Mouse (Mus musculus): ENCODE results near the gene D16Ertd472e. TPM values are rescaled to one million over a fixed set of nuclear protein-coding genes. Genes with fewer than 3 reads are reported as not detected.
A peak's percentile ranks its signal among the peaks of the same experiment; 100 is the strongest.

The D16Ertd472e gene
- 41.7 and 43.2 TPM in 2 replicates for polyA plus RNA-seq (2012; rRNA removed)

GRCm38 (mm10) chr16:78576478-78577084 lies at the start of gene D16Ertd472e:
TSS of gene D16Ertd472e (minus strand) at chr16:78576708.
- H3K27ac ChIP-seq (ENCODE audit: control insufficient read depth, insufficient read depth, low read depth, low read length): peak within 1 kb of the TSS; percentile 50; the same call in 1 of the 2 replicates

GRCm38 (mm10) chr16:78622755-78623154 lies 46.2 kb upstream of the D16Ertd472e start:
- H3K27me3 ChIP-seq (ENCODE audit: control insufficient read depth, insufficient read depth, low read length): no peaks in the 10 kb centered on the region
- TF ChIP-seq CTCF (IDR thresholded peaks at IDR 0.05; ENCODE audit: control insufficient read depth, insufficient read depth, insufficient replicate concordance, low read depth, low read length): no peak
- TF ChIP-seq POLR2A (IDR thresholded peaks at IDR 0.05; ENCODE audit: control insufficient read depth, low read depth, low read length): no peak
- no peak overlapping the region for H3K4me3 ChIP-seq (ENCODE audit: control insufficient read depth, low read depth, low read length)
- no peak overlapping the region for H3K27ac ChIP-seq (ENCODE audit: control insufficient read depth, insufficient read depth, low read depth, low read length)
- H3K36me3 ChIP-seq (ENCODE audit: control insufficient read depth, insufficient read depth, low read length): no peaks in the 10 kb centered on the region
- H3K4me1 ChIP-seq (ENCODE audit: control insufficient read depth, insufficient read depth, low read length): no peaks in the 10 kb centered on the region

More at GRCm38 (mm10) chr16:78576478-78577084, at the start of gene D16Ertd472e:
- H3K36me3 ChIP-seq (ENCODE audit: control insufficient read depth, insufficient read depth, low read length): no peaks in the 10 kb centered on the region; the same call in 1 of the 2 replicates
- TF ChIP-seq CTCF (IDR thresholded peaks at IDR 0.05; ENCODE audit: control insufficient read depth, insufficient read depth, insufficient replicate concordance, low read depth, low read length) (no peak), POLR2A (IDR thresholded peaks at IDR 0.05; ENCODE audit: control insufficient read depth, low read depth, low read length) (no peak)
- peaks cover 4% of the 10 kb centered on the region for H3K4me1 ChIP-seq (ENCODE audit: control insufficient read depth, insufficient read depth, low read length)
- H3K4me3 ChIP-seq (ENCODE audit: control insufficient read depth, low read depth, low read length): peak within 1 kb of the TSS; percentile 87
- H3K27me3 ChIP-seq (ENCODE audit: control insufficient read depth, insufficient read depth, low read length): no peaks in the 10 kb centered on the region

GRCm38 (mm10) chr16:78619386-78619785 lies 42.9 kb upstream of the D16Ertd472e start:
- no peaks in the 10 kb centered on the region for H3K27me3 ChIP-seq (ENCODE audit: control insufficient read depth, insufficient read depth, low read length)
- no peak for TF ChIP-seq CTCF (IDR thresholded peaks at IDR 0.05; ENCODE audit: control insufficient read depth, insufficient read depth, insufficient replicate concordance, low read depth, low read length)
- TF ChIP-seq POLR2A (IDR thresholded peaks at IDR 0.05; ENCODE audit: control insufficient read depth, low read depth, low read length): peak; percentile 29; the same call in 1 of the 2 replicates
- H3K27ac ChIP-seq (ENCODE audit: control insufficient read depth, insufficient read depth, low read depth, low read length): no peak overlapping the region
- peak overlapping the region; percentile 77 for H3K4me3 ChIP-seq (ENCODE audit: control insufficient read depth, low read depth, low read length)
- H3K36me3 ChIP-seq (ENCODE audit: control insufficient read depth, insufficient read depth, low read length): no peaks in the 10 kb centered on the region
- H3K4me1 ChIP-seq (ENCODE audit: control insufficient read depth, insufficient read depth, low read length): peaks cover 3% of the 10 kb centered on the region; the same call in 1 of the 2 replicates

- Histone ChIP-seq H3K36me3 (ENCODE audit: control insufficient read depth, insufficient read depth, low read length) (no peaks in the 10 kb centered on the region), H3K27ac (ENCODE audit: control insufficient read depth, insufficient read depth, low read depth, low read length) (no peak overlapping the region), H3K27me3 (ENCODE audit: control insufficient read depth, insufficient read depth, low read length) (no peaks in the 10 kb centered on the region), H3K4me1 (ENCODE audit: control insufficient read depth, insufficient read depth, low read length) (peaks cover 3% of the 10 kb centered on the region; the same call in 1 of the 2 replicates), H3K4me3 (ENCODE audit: control insufficient read depth, low read depth, low read length) (peak overlapping the region; percentile 88)
- TF ChIP-seq POLR2A (IDR thresholded peaks at IDR 0.05; ENCODE audit: control insufficient read depth, low read depth, low read length) (no peak), CTCF (IDR thresholded peaks at IDR 0.05; ENCODE audit: control insufficient read depth, insufficient read depth, insufficient replicate concordance, low read depth, low read length) (no peak)
Observed at GRCm38 (mm10) chr16:78617757-78618532, 41.4 kb upstream of the D16Ertd472e start.

GRCm38 (mm10) chr16:78606202-78606601 lies 29.7 kb upstream of the D16Ertd472e start:
- no peak for TF ChIP-seq CTCF (IDR thresholded peaks at IDR 0.05; ENCODE audit: control insufficient read depth, insufficient read depth, insufficient replicate concordance, low read depth, low read length)
- no peak for TF ChIP-seq POLR2A (IDR thresholded peaks at IDR 0.05; ENCODE audit: control insufficient read depth, low read depth, low read length)
- Histone ChIP-seq H3K4me3 (ENCODE audit: control insufficient read depth, low read depth, low read length) (no peak overlapping the region), H3K27ac (ENCODE audit: control insufficient read depth, insufficient read depth, low read depth, low read length) (no peak overlapping the region), H3K27me3 (ENCODE audit: control insufficient read depth, insufficient read depth, low read length) (no peaks in the 10 kb centered on the region), H3K36me3 (ENCODE audit: control insufficient read depth, insufficient read depth, low read length) (no peaks in the 10 kb centered on the region), H3K4me1 (ENCODE audit: control insufficient read depth, insufficient read depth, low read length) (no peaks in the 10 kb centered on the region)

GRCm38 (mm10) chr16:78598919-78599318 lies 22.4 kb upstream of the D16Ertd472e start:
- H3K27ac ChIP-seq (ENCODE audit: control insufficient read depth, insufficient read depth, low read depth, low read length): no peak overlapping the region
- no peaks in the 10 kb centered on the region for H3K36me3 ChIP-seq (ENCODE audit: control insufficient read depth, insufficient read depth, low read length)
- H3K27me3 ChIP-seq (ENCODE audit: control insufficient read depth, insufficient read depth, low read length): no peaks in the 10 kb centered on the region
- no peak for TF ChIP-seq POLR2A (IDR thresholded peaks at IDR 0.05; ENCODE audit: control insufficient read depth, low read depth, low read length)
- no peak for TF ChIP-seq CTCF (IDR thresholded peaks at IDR 0.05; ENCODE audit: control insufficient read depth, insufficient read depth, insufficient replicate concordance, low read depth, low read length)
- H3K4me3 ChIP-seq (ENCODE audit: control insufficient read depth, low read depth, low read length): no peak overlapping the region
- H3K4me1 ChIP-seq (ENCODE audit: control insufficient read depth, insufficient read depth, low read length): no peaks in the 10 kb centered on the region

- TF ChIP-seq POLR2A (IDR thresholded peaks at IDR 0.05; ENCODE audit: control insufficient read depth, low read depth, low read length) (no peak), CTCF (IDR thresholded peaks at IDR 0.05; ENCODE audit: control insufficient read depth, insufficient read depth, insufficient replicate concordance, low read depth, low read length) (no peak)
- Histone ChIP-seq H3K36me3 (ENCODE audit: control insufficient read depth, insufficient read depth, low read length) (no peaks in the 10 kb centered on the region), H3K27ac (ENCODE audit: control insufficient read depth, insufficient read depth, low read depth, low read length) (no peak overlapping the region), H3K27me3 (ENCODE audit: control insufficient read depth, insufficient read depth, low read length) (no peaks in the 10 kb centered on the region), H3K4me1 (ENCODE audit: control insufficient read depth, insufficient read depth, low read length) (no peaks in the 10 kb centered on the region), H3K4me3 (ENCODE audit: control insufficient read depth, low read depth, low read length) (no peak overlapping the region)
Observed at GRCm38 (mm10) chr16:78596381-78596780, 19.9 kb upstream of the D16Ertd472e start.
